Mouse (Mus musculus): ENCODE results near the gene Ly6g5c.

GRCm38 (mm10) chr17:35128996-35129395 is 20.9 kb downstream of the Ly6g5c start:
- TF ChIP-seq CTCF (IDR thresholded peaks at IDR 0.05; ENCODE audit: low read depth): no peak
- no peak for TF ChIP-seq EP300 (IDR thresholded peaks at IDR 0.05; ENCODE audit: low read depth)
